Mouse (Mus musculus) G1E (cell line): ENCODE data around the gene Zc3h4.

Experiments used
- CTCF ChIP-seq: IDR thresholded peaks from 2 replicates; pipeline ENCODE4 v1.5.1; 2012; ENCODE audit warnings: low read depth, low read length, inconsistent platforms, mixed read lengths
- GATA1 ChIP-seq: IDR thresholded peaks from 2 replicates; pipeline ENCODE4 v1.6.1; 2012; ENCODE audit warnings: borderline replicate concordance, low read length, inconsistent platforms, mixed read lengths
- TAL1 ChIP-seq: conservative IDR thresholded peaks from 2 replicates; pipeline ENCODE4 v1.6.1; 2012; ENCODE audit warnings: low read depth, low read length, inconsistent platforms, mixed read lengths

DNA sequence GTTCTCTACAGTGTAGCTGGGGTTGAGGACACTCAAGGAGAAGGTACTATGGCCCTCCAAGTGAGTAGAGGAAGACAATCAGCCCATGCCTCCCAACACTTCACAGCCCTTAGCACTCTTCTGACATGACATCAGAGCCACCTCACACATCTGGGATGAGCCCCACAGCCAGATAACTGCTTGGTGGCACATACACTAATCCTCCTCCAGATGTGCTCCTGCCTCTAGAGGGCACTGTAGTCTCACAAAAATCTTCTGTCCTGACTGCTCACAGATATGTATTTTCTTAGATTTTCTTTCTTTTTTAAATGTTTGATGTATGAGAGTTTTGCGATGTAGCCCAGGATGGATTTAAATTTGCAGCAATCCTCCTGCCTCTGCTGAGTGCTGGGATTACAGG is 24.2 kb upstream of the Zc3h4 start:
- TF ChIP-seq CTCF (peak; percentile 29; the same call in 1 of the 2 replicates), GATA1 (no peak), TAL1 (no peak)
